Mouse (Mus musculus) intestine, embryonic 16.5 days (tissue): Measurements from ENCODE around the gene Dip2a. TPM values are rescaled to one million over a fixed set of nuclear protein-coding genes. Genes with fewer than 3 reads are reported as not detected.

Experiments
- ATAC-seq: fragments of 200-750 bp; cut with Nextera tagmentation; 2 replicates; pipeline ENCODE4 v1.8.0; 2017; ENCODE audit warnings: moderate TSS enrichment, moderate library complexity
- H3K27ac ChIP-seq: fragments of 300-500 bp; sonication (generic); 2 replicates; pipeline ENCODE4 v1.5.1; 2014; ENCODE audit warnings: mild to moderate bottlenecking, low read length
- H3K27me3 ChIP-seq: fragments of 300-500 bp; sonication (generic); replicated peaks from 2 replicates; pipeline ENCODE4 v1.6.1; 2014; ENCODE audit warnings: low read length, control low read depth, mixed read lengths; ENCODE audit not compliant: control insufficient read depth, insufficient read depth
- H3K36me3 ChIP-seq: fragments of 300-500 bp; sonication (generic); 2 replicates; pipeline ENCODE4 v1.6.1; 2014; ENCODE audit warnings: low read length, control low read depth; ENCODE audit not compliant: control insufficient read depth, insufficient read depth
- H3K4me1 ChIP-seq: fragments of 300-500 bp; sonication (generic); 2 replicates; pipeline ENCODE4 v1.6.1; 2014; ENCODE audit warnings: low read length, control low read depth, mixed read lengths; ENCODE audit not compliant: control insufficient read depth, insufficient read depth
- H3K4me2 ChIP-seq: fragments of 300-500 bp; sonication (generic); 2 replicates; pipeline ENCODE4 v1.6.1; 2014; ENCODE audit warnings: low read depth, low read length, control low read depth
- H3K4me3 ChIP-seq: fragments of 300-500 bp; sonication (generic); 2 replicates; pipeline ENCODE4 v1.5.1; 2014; ENCODE audit warnings: mild to moderate bottlenecking, low read length
- H3K9ac ChIP-seq: fragments of 300-500 bp; sonication (generic); 2 replicates; pipeline ENCODE4 v1.6.1; 2014; ENCODE audit warnings: low read depth, low read length
- H3K9me3 ChIP-seq: fragments of 300-500 bp; sonication (generic); 2 replicates; pipeline ENCODE4 v1.6.1; 2016; ENCODE audit warnings: low read length, control low read depth; ENCODE audit not compliant: control insufficient read depth
- WGBS: fragments of 180-500 bp; shearing (Covaris S2); extraction: QIAGEN DNeasy Blood & Tissue Kit; methylation state at CpG from one replicate; pipeline ENCODE4 v1.1.7; 2014; 5-methylcytosine and 5-hydroxymethylcytosine counted together
- polyA plus RNA-seq: library from polyadenylated mRNA; unstranded; fragments of >200 nt; fragmentation: Nextera tagmentation; extraction: Ambion mirVana; gene quantifications from 2 replicates; pipeline ENCODE4 v1.2.1, GENCODE M21; 2015

Dip2a gene
- polyA plus RNA-seq, 1 experiment from 2014 or later: 6.3 TPM

GRCm38 (mm10) chr10:76357286-76357875 is 12.3 kb upstream of the Dip2a start:
- Histone ChIP-seq H3K4me3 (no peak overlapping the region), H3K4me1 (no peaks in the 10 kb centered on the region), H3K4me2 (no peak overlapping the region), H3K27me3 (no peaks in the 10 kb centered on the region), H3K36me3 (peaks cover 11% of the 10 kb centered on the region; the same call in 1 of the 2 replicates), H3K9ac (no peak overlapping the region), H3K27ac (no peak overlapping the region), H3K9me3 (no peaks in the 10 kb centered on the region)
- WGBS: 91% methylated on average over 8 of the region's 8 CpGs
- no peak for ATAC-seq

GRCm38 (mm10) chr10:76354974-76355373 is 9.9 kb upstream of the Dip2a start:
- Histone ChIP-seq H3K36me3 (peaks cover 17% of the 10 kb centered on the region), H3K9me3 (no peaks in the 10 kb centered on the region), H3K4me3 (no peak overlapping the region), H3K4me1 (no peaks in the 10 kb centered on the region), H3K9ac (no peak overlapping the region), H3K4me2 (no peak overlapping the region), H3K27me3 (no peaks in the 10 kb centered on the region), H3K27ac (no peak overlapping the region)
- no peak for ATAC-seq
- WGBS: 89% methylated on average over 12 of the region's 12 CpGs

DNA sequence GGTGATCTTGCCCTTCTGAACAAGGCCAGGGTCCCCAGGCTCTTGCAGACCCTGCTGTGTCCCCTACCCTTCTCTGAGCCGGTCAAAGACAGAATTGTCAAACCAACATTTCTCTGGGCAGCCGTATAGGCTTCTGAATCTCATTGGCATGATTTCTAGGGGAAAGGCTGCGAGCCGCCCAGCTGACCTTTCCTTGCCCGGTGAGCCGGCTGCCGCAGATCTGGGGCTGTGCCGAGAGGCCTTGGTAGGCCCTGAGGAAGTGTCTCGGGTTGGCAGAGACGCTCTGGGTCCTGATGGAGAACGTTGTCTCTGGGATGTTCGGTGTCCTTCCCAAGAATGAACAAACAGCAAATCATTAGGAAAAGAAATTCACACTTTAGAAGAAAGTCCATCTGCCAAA is 8.9 kb upstream of the Dip2a start:
- Histone ChIP-seq H3K4me2 (no peak overlapping the region), H3K27me3 (no peaks in the 10 kb centered on the region), H3K9me3 (no peaks in the 10 kb centered on the region), H3K27ac (no peak overlapping the region), H3K36me3 (peaks cover 17% of the 10 kb centered on the region), H3K4me3 (no peak overlapping the region), H3K4me1 (no peaks in the 10 kb centered on the region), H3K9ac (no peak overlapping the region)
- ATAC-seq: no peak
- WGBS: 97% methylated on average over 12 of the region's 12 CpGs

DNA sequence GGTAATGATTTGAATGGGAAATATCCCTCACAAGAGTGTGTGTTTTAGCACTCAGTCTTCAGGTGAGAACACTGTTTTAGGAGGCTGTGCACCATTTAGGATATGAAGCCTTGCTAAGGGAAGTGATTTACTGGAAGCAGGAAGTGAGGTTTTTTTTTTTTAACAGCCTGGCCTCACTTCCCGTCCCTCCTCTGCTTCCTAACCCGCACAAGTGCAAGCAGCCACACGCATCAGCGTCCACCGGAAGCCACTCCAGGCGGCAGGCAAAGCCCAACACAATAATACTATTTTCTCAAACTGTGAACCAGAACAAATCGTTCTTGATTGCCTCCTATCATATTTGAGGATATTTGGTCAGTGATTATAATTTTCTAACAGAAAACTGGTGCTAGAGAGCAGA is 6.9 kb upstream of the Dip2a start:
- Histone ChIP-seq H3K36me3 (peaks cover 12% of the 10 kb centered on the region), H3K27ac (no peak overlapping the region)
- 82% methylated on average over 7 of the region's 7 CpGs for WGBS

DNA sequence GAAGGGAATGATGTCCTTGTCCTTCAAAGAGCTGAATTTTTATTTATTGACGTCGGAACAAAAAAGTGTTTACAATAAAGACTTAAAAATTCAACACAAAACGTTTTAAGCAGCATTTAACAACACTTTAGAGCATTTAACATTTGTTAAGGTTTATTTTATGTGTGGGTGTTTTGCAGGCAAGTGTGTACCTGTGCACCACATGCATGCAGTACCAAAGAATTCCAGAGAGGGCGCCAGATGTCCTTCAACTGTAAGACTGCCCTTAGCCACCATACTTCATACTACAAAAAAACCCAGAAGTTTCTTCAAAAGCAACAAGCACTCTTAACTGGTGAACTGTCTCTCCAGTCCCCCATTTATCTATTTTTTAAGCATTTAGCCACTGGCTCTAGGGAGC is 1.5 kb upstream of the Dip2a start:
- Histone ChIP-seq H3K27ac (peak overlapping the region; percentile 83), H3K27me3 (no peaks in the 10 kb centered on the region), H3K4me2 (peak overlapping the region; percentile 92), H3K9ac (0 out of 2 replicates have a peak overlapping the region, but pooled peaks have one; percentile 95), H3K36me3 (peaks cover 6% of the 10 kb centered on the region; the same call in 1 of the 2 replicates), H3K4me1 (peaks cover 13% of the 10 kb centered on the region), H3K4me3 (peak overlapping the region; percentile 92), H3K9me3 (no peaks in the 10 kb centered on the region)
- WGBS: 6% methylated on average over 4 of the region's 4 CpGs
- no peak for ATAC-seq

More for the DNA sequence above, 6.9 kb upstream of the Dip2a start:
- H3K27me3 ChIP-seq: no peaks in the 10 kb centered on the region
- no peak for ATAC-seq
- H3K9ac ChIP-seq: no peak overlapping the region
- H3K4me2 ChIP-seq: no peak overlapping the region
- H3K9me3 ChIP-seq: no peaks in the 10 kb centered on the region
- H3K4me1 ChIP-seq: no peaks in the 10 kb centered on the region
- no peak overlapping the region for H3K4me3 ChIP-seq

DNA sequence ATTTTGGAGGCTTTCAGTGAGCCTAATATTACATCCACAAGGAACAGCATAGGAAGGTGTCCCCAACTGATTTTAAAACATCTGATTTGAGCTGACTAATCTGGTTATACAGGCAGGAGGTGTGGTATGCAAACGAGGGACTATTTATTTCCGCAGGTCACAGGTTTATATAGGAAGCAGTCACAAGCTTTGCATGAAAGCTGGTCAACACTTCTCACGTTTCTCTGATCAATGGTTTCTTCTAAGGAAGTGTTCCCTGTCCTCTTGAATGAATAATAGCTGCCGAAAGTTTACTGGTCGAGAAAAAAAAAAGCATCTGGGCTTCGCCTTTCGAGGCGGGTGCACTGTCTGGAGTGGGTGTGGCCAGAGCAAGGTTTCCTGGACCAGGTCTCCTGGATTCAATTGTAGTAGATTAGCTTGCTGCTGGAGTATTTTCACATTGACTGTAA is 976 bp upstream of the Dip2a start:
- Histone ChIP-seq H3K27ac (peak overlapping the region; percentile 83), H3K4me3 (peak overlapping the region; percentile 92), H3K36me3 (0 out of 2 replicates have a peak, but pooled peaks cover 4% of the 10 kb centered on the region), H3K9ac (peak overlapping the region; percentile 95; the same call in 1 of the 2 replicates), H3K27me3 (no peaks in the 10 kb centered on the region), H3K4me2 (peak overlapping the region; percentile 92), H3K9me3 (no peaks in the 10 kb centered on the region), H3K4me1 (peaks cover 13% of the 10 kb centered on the region)
- ATAC-seq: peak; percentile 16; the same call in 1 of the 2 replicates
- WGBS: 7% methylated on average over 8 of the region's 8 CpGs

DNA sequence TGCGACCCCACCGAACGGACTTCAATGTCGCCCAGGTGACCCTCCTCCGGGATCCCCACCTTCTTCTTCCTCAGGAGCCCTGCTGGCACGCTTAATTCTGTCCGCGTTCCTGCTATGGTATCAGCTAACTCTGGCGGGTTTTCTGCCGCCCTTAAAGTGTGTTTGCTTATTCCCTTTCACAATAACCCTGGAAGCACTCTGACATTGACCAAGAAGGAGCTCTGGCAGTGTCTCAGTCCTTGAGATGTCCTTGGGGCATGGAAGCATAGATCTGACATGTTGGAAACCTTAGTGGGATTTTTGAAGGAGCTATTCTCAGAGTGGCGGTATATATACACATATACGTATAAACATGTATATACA is 430 bp upstream of the Dip2a start:
- ATAC-seq: peak; percentile 45
- 1% methylated on average over 12 of the region's 12 CpGs for WGBS

GRCm38 (mm10) chr10:76334350-76334749 is 10.7 kb downstream of the Dip2a start:
- Histone ChIP-seq H3K27ac (no peak overlapping the region), H3K9ac (no peak overlapping the region)

More for the DNA sequence above, 430 bp upstream of the Dip2a start:
- peak overlapping the region; percentile 95 for H3K9ac ChIP-seq
- H3K4me1 ChIP-seq: peaks cover 13% of the 10 kb centered on the region
- H3K27me3 ChIP-seq: no peaks in the 10 kb centered on the region
- peak overlapping the region; percentile 92 for H3K4me3 ChIP-seq
- H3K9me3 ChIP-seq: no peaks in the 10 kb centered on the region
- peak overlapping the region; percentile 92 for H3K4me2 ChIP-seq
- 0 out of 2 replicates have a peak, but pooled peaks cover 3% of the 10 kb centered on the region for H3K36me3 ChIP-seq
- H3K27ac ChIP-seq: peak overlapping the region; percentile 83

GRCm38 (mm10) chr10:76332040-76332439 is 13.1 kb downstream of the Dip2a start:
- H3K4me2 ChIP-seq: no peak overlapping the region
- H3K36me3 ChIP-seq: no peaks in the 10 kb centered on the region
- 67% methylated on average over 2 of the region's 2 CpGs for WGBS

More at GRCm38 (mm10) chr10:76334350-76334749, 10.7 kb downstream of the Dip2a start:
- no peaks in the 10 kb centered on the region for H3K27me3 ChIP-seq
- no peaks in the 10 kb centered on the region for H3K4me1 ChIP-seq
- ATAC-seq: no peak
- H3K4me3 ChIP-seq: no peak overlapping the region
- 42% methylated on average over 4 of the region's 4 CpGs for WGBS
- no peaks in the 10 kb centered on the region for H3K9me3 ChIP-seq
- no peaks in the 10 kb centered on the region for H3K36me3 ChIP-seq
- no peak overlapping the region for H3K4me2 ChIP-seq

More at GRCm38 (mm10) chr10:76332040-76332439, 13.1 kb downstream of the Dip2a start:
- Histone ChIP-seq H3K4me3 (no peak overlapping the region), H3K9ac (no peak overlapping the region), H3K27ac (no peak overlapping the region), H3K9me3 (no peaks in the 10 kb centered on the region), H3K4me1 (no peaks in the 10 kb centered on the region), H3K27me3 (no peaks in the 10 kb centered on the region)
- no peak for ATAC-seq
